15 mouse cellular contexts compared by ENCODE assay signal in the genomic region with DNA sequence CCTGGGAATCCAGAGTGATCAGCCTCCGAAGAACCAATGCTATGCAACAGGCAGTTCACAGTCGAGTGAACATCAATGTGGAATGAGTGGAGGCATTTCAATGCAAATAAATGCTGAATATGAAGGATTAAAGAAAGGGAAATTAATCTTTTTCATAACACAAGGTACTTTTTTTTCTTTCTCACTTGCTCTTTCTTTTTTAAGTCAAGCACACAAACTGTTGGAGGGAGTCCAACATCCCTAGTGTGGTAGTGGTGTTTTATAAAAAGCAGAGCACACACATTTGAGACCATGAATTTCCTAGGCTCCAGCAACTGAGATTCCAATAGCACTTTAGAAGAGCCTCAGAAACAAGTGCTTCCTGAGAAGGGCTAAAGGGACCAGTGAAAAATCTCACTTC. TPM values are rescaled to one million over a fixed set of nuclear protein-coding genes. Genes with fewer than 3 reads are reported as not detected.
DNase-seq lines count a peak whose midpoint lies in the region; ATAC-seq and TF ChIP-seq lines count a peak whose summit lies in the region.
"Had no signal": no experiment of that assay in that cellular context is flagged by ENCODE, and none has a peak within 500 bp of the region (broad histone marks: within the 10 kb centered on the region; RNA-seq: fewer than 3 reads in every experiment).

No protein-coding gene starts in this region.

- WGBS in heart, postnatal 0 days, result 49% methylated on average over 2 of the region's 2 CpGs
- 27% methylated on average over 2 of the region's 2 CpGs for WGBS in midbrain, embryonic 10.5 days
- 8% methylated on average over 2 of the region's 2 CpGs for WGBS in midbrain, postnatal 0 days
- WGBS in hindbrain, embryonic 11.5 days, result 27% methylated on average over 2 of the region's 2 CpGs
- WGBS in stomach, embryonic 16.5 days, result 35% methylated on average over 2 of the region's 2 CpGs

- H3K4me1 ChIP-seq in heart, postnatal 0 days (ENCODE audit: control insufficient read depth, insufficient read depth), result peaks cover 22% of the 10 kb centered on the region
- H3K4me1 ChIP-seq in midbrain, embryonic 10.5 days, result peaks cover 63% of the 10 kb centered on the region
- H3K4me1 ChIP-seq in midbrain, postnatal 0 days (ENCODE audit: insufficient read depth, low read length), result 0 out of 2 replicates have a peak, but pooled peaks cover 5% of the 10 kb centered on the region
- no peaks in the 10 kb centered on the region for H3K4me1 ChIP-seq in hindbrain, embryonic 11.5 days (replicated peaks; ENCODE audit: control insufficient read depth, insufficient read depth, low read length)
- H3K4me1 ChIP-seq in stomach, embryonic 16.5 days (ENCODE audit: control insufficient read depth, insufficient read depth, low read length), result peaks cover 22% of the 10 kb centered on the region

- peak overlapping the region; percentile 43; the same call in 1 of the 2 replicates for H3K27ac ChIP-seq in heart, postnatal 0 days (ENCODE audit: low read depth)
- H3K27ac ChIP-seq in midbrain, embryonic 10.5 days (replicated peaks), result peak overlapping the region; percentile 77
- no peak overlapping the region for H3K27ac ChIP-seq in midbrain, postnatal 0 days (ENCODE audit: low read depth, low read length)
- H3K27ac ChIP-seq in hindbrain, embryonic 11.5 days (ENCODE audit: low read depth, low read length), result peak overlapping the region; percentile 73
- peak overlapping the region; percentile 56; the same call in 1 of the 2 replicates for H3K27ac ChIP-seq in stomach, embryonic 16.5 days (ENCODE audit: low read length)
- H3K27ac ChIP-seq: heart, adult 2 months; intestine, embryonic 15.5 days had no signal

- TF ChIP-seq EP300 in heart, postnatal 0 days (IDR thresholded peaks at IDR 0.05; ENCODE audit: low read depth), result no peak

- H3K9ac ChIP-seq in heart, postnatal 0 days (replicated peaks; ENCODE audit: low read depth, low read length), result no peak overlapping the region
- no peak overlapping the region for H3K9ac ChIP-seq in midbrain, postnatal 0 days (replicated peaks; ENCODE audit: low read length, poor library complexity, severe bottlenecking)
- no peak overlapping the region for H3K9ac ChIP-seq in hindbrain, embryonic 11.5 days (ENCODE audit: low read depth, low read length)
- H3K9ac ChIP-seq in stomach, embryonic 16.5 days (ENCODE audit: low read length), result no peak overlapping the region
- H3K9ac ChIP-seq: intestine, embryonic 15.5 days had no signal

- H3K9me3 ChIP-seq in heart, postnatal 0 days (replicated peaks; ENCODE audit: control insufficient read depth, low read length), result no peaks in the 10 kb centered on the region
- no peaks in the 10 kb centered on the region for H3K9me3 ChIP-seq in midbrain, embryonic 10.5 days (replicated peaks)
- no peaks in the 10 kb centered on the region for H3K9me3 ChIP-seq in midbrain, postnatal 0 days (ENCODE audit: low read length)
- H3K9me3 ChIP-seq in hindbrain, embryonic 11.5 days (ENCODE audit: control insufficient read depth, low read length), result no peaks in the 10 kb centered on the region
- H3K9me3 ChIP-seq in stomach, embryonic 16.5 days (replicated peaks; ENCODE audit: control insufficient read depth, low read length), result no peaks in the 10 kb centered on the region
- H3K9me3 ChIP-seq: intestine, embryonic 15.5 days had no signal

- H3K36me3 ChIP-seq in heart, postnatal 0 days (replicated peaks; ENCODE audit: control insufficient read depth, insufficient read depth, low read length), result 0 out of 2 replicates have a peak, but pooled peaks cover 7% of the 10 kb centered on the region
- peaks cover 7% of the 10 kb centered on the region for H3K36me3 ChIP-seq in midbrain, embryonic 10.5 days
- no peaks in the 10 kb centered on the region; the same call in 1 of the 2 replicates for H3K36me3 ChIP-seq in midbrain, postnatal 0 days (ENCODE audit: insufficient read depth, low read length)
- no peaks in the 10 kb centered on the region for H3K36me3 ChIP-seq in hindbrain, embryonic 11.5 days (ENCODE audit: control insufficient read depth, insufficient read depth, low read length)
- no peaks in the 10 kb centered on the region for H3K36me3 ChIP-seq in stomach, embryonic 16.5 days (ENCODE audit: control insufficient read depth, insufficient read depth, low read length)
- H3K36me3 ChIP-seq: intestine, embryonic 15.5 days had no signal

- H3K4me2 ChIP-seq in heart, postnatal 0 days (ENCODE audit: low read depth, low read length), result no peak overlapping the region
- H3K4me2 ChIP-seq in midbrain, postnatal 0 days (ENCODE audit: low read depth, low read length, poor library complexity, severe bottlenecking), result no peak overlapping the region
- no peak overlapping the region for H3K4me2 ChIP-seq in hindbrain, embryonic 11.5 days (replicated peaks; ENCODE audit: low read depth, low read length)
- no peak overlapping the region for H3K4me2 ChIP-seq in stomach, embryonic 16.5 days (ENCODE audit: low read depth, low read length)
- H3K4me2 ChIP-seq: intestine, embryonic 15.5 days had no signal

- H3K27me3 ChIP-seq in heart, postnatal 0 days (ENCODE audit: control insufficient read depth, insufficient read depth, low read length), result no peaks in the 10 kb centered on the region
- 0 out of 2 replicates have a peak, but pooled peaks cover 8% of the 10 kb centered on the region for H3K27me3 ChIP-seq in midbrain, embryonic 10.5 days (ENCODE audit: low read depth, poor library complexity, severe bottlenecking)
- H3K27me3 ChIP-seq in midbrain, postnatal 0 days (ENCODE audit: insufficient read depth, low read length), result no peaks in the 10 kb centered on the region
- H3K27me3 ChIP-seq in hindbrain, embryonic 11.5 days (ENCODE audit: control insufficient read depth, insufficient read depth, low read length), result no peaks in the 10 kb centered on the region
- H3K27me3 ChIP-seq in stomach, embryonic 16.5 days (ENCODE audit: control insufficient read depth, insufficient read depth, low read length), result no peaks in the 10 kb centered on the region
- H3K27me3 ChIP-seq: intestine, embryonic 15.5 days; Patski had no signal

- no peak for DNase-seq in heart, postnatal 0 days (ENCODE audit: low spot score)
- no peak for DNase-seq in heart, adult 8-10 months (ENCODE audit: low spot score)
- no peak for DNase-seq in midbrain, embryonic 10.5 days (ENCODE audit: low spot score)
- no peak for DNase-seq in midbrain, postnatal 0 days (ENCODE audit: low spot score)
- DNase-seq in hindbrain, embryonic 11.5 days (ENCODE audit: low spot score), result no peak
- no peak for DNase-seq in urinary bladder, postnatal 4 days (ENCODE audit: low spot score in 2 of 2)
- DNase-seq: adrenal gland, postnatal 14 days; cerebellum, adult 18-20 months; heart, adult 2 months; left cerebral cortex, postnatal 4 days; thymus, adult 18-20 months had no signal

- H3K4me3 ChIP-seq in heart, postnatal 0 days (ENCODE audit: low read depth, low read length), result no peak overlapping the region
- no peak overlapping the region for H3K4me3 ChIP-seq in midbrain, embryonic 10.5 days
- no peak overlapping the region for H3K4me3 ChIP-seq in midbrain, postnatal 0 days (ENCODE audit: low read depth, low read length)
- no peak overlapping the region for H3K4me3 ChIP-seq in hindbrain, embryonic 11.5 days (ENCODE audit: low read depth, low read length)
- no peak overlapping the region for H3K4me3 ChIP-seq in stomach, embryonic 16.5 days (replicated peaks; ENCODE audit: low read length)
- H3K4me3 ChIP-seq: heart, adult 2 months; intestine, embryonic 15.5 days had no signal

- no peak for TF ChIP-seq CTCF in heart, postnatal 0 days (IDR thresholded peaks at IDR 0.05; ENCODE audit: low read depth)
- TF ChIP-seq CTCF in midbrain, postnatal 0 days (IDR thresholded peaks at IDR 0.05), result no peak

- no peak for ATAC-seq in heart, postnatal 0 days (ENCODE audit: insufficient read depth, low read depth)
- no peak for ATAC-seq in midbrain, postnatal 0 days (ENCODE audit: low FRiP score)
- ATAC-seq in hindbrain, embryonic 11.5 days (ENCODE audit: low FRiP score), result no peak
- no peak for ATAC-seq in stomach, embryonic 16.5 days (ENCODE audit: insufficient read depth, low FRiP score)
- ATAC-seq: CD4-positive, CD25-positive, alpha-beta regulatory T cell, adult 4 months; intestine, embryonic 15.5 days; Patski had no signal

RNA-seq across cellular contexts. Expression of gene Zfp609, which starts 4.7 kb away (rescaled TPM):
- 7.6 and 8.7 TPM in 2 replicates for total RNA-seq in heart, postnatal 0 days (2014; rRNA removed; ENCODE audit: low replicate concordance)
- 2.9 and 3.0 TPM in 2 replicates for polyA plus RNA-seq in heart, postnatal 0 days (2015; fragmentation: Nextera tagmentation; extraction: Ambion mirVana)
- 10 to 100 TPM; 21.6 to 25.1 (median 22.2) TPM for total RNA-seq in heart, adult 8-10 months (2022)
- 6.4 and 7.3 TPM in 2 replicates for polyA plus RNA-seq in midbrain, embryonic 10.5 days (2016; fragmentation: Nextera tagmentation; extraction: Ambion mirVana)
- 11.2 and 11.8 TPM in 2 replicates for total RNA-seq in midbrain, postnatal 0 days (2014; rRNA removed)
- 4.5 and 5.4 TPM in 2 replicates for polyA plus RNA-seq in midbrain, postnatal 0 days (2015; fragmentation: Nextera tagmentation; extraction: Ambion mirVana)
- 9.2 and 12.5 TPM in 2 replicates for polyA plus RNA-seq in hindbrain, embryonic 11.5 days (2014; fragmentation: Nextera tagmentation; extraction: Ambion mirVana)
- 3.8 and 5.0 TPM in 2 replicates for polyA plus RNA-seq in stomach, embryonic 16.5 days (2015; fragmentation: Nextera tagmentation; extraction: Ambion mirVana)

RNA-seq across cellular contexts. Expression of gene Pclaf, which starts 58.0 kb away (rescaled TPM):
- total RNA-seq in heart, postnatal 0 days (2014; rRNA removed; ENCODE audit: low replicate concordance), result 19.2 and 27.3 TPM in 2 replicates
- 25.1 and 31.7 TPM in 2 replicates for polyA plus RNA-seq in heart, postnatal 0 days (2015; fragmentation: Nextera tagmentation; extraction: Ambion mirVana)
- under 1 TPM in 3 of 4 experiments, not detected in 1; 0.35 to 0.56 (median 0.52) TPM for total RNA-seq in heart, adult 8-10 months (2022)
- polyA plus RNA-seq in midbrain, embryonic 10.5 days (2016; fragmentation: Nextera tagmentation; extraction: Ambion mirVana), result 258 and 306 TPM in 2 replicates
- 6.3 and 9.4 TPM in 2 replicates for total RNA-seq in midbrain, postnatal 0 days (2014; rRNA removed)
- polyA plus RNA-seq in midbrain, postnatal 0 days (2015; fragmentation: Nextera tagmentation; extraction: Ambion mirVana), result 6.7 and 8.2 TPM in 2 replicates
- polyA plus RNA-seq in hindbrain, embryonic 11.5 days (2014; fragmentation: Nextera tagmentation; extraction: Ambion mirVana), result 176 and 188 TPM in 2 replicates
- 119 and 131 TPM in 2 replicates for polyA plus RNA-seq in stomach, embryonic 16.5 days (2015; fragmentation: Nextera tagmentation; extraction: Ambion mirVana)
